Mouse (Mus musculus): ENCODE data around the gene Atxn7. TPM values are rescaled to one million over a fixed set of nuclear protein-coding genes. Genes with fewer than 3 reads are reported as not detected.
A peak's percentile ranks its signal among the peaks of the same experiment; 100 is the strongest.

Gene Atxn7
- polyA plus RNA-seq, 1 experiment = 22.4 TPM

- Histone ChIP-seq H3K4me1 (ENCODE audit: control insufficient read depth, insufficient read depth, low read length) (no peaks in the 10 kb centered on the region), H3K27ac (ENCODE audit: control insufficient read depth, insufficient read depth, low read depth, low read length, poor library complexity) (no peak overlapping the region), H3K4me3 (replicated peaks; ENCODE audit: control insufficient read depth, low read depth, low read length) (no peak overlapping the region)
- TF ChIP-seq CTCF (IDR thresholded peaks at IDR 0.05; ENCODE audit: control insufficient read depth, insufficient read depth, low read length) (no peak), POLR2A (IDR thresholded peaks at IDR 0.05; ENCODE audit: borderline replicate concordance, control insufficient read depth, low read depth, low read length) (no peak)
- WGBS = 71% methylated on average over 9 of the region's 9 CpGs
Measured at GRCm38 (mm10) chr14:13995206-13996097, 34.2 kb downstream of the Atxn7 start.

GRCm38 (mm10) chr14:14002771-14003170, 41.5 kb downstream of the Atxn7 start:
- 73% methylated on average over 7 of the region's 7 CpGs for WGBS
- no peak for TF ChIP-seq CTCF (IDR thresholded peaks at IDR 0.05; ENCODE audit: control insufficient read depth, insufficient read depth, low read length)
- TF ChIP-seq POLR2A (IDR thresholded peaks at IDR 0.05; ENCODE audit: borderline replicate concordance, control insufficient read depth, low read depth, low read length) = no peak
- Histone ChIP-seq H3K4me1 (ENCODE audit: control insufficient read depth, insufficient read depth, low read length) (no peaks in the 10 kb centered on the region), H3K27ac (ENCODE audit: control insufficient read depth, insufficient read depth, low read depth, low read length, poor library complexity) (no peak overlapping the region), H3K4me3 (replicated peaks; ENCODE audit: control insufficient read depth, low read depth, low read length) (no peak overlapping the region)

- H3K27ac ChIP-seq (ENCODE audit: control insufficient read depth, insufficient read depth, low read depth, low read length, poor library complexity) = no peak overlapping the region
- no peaks in the 10 kb centered on the region for H3K4me1 ChIP-seq (ENCODE audit: control insufficient read depth, insufficient read depth, low read length)
- no peak overlapping the region for H3K4me3 ChIP-seq (replicated peaks; ENCODE audit: control insufficient read depth, low read depth, low read length)
- TF ChIP-seq POLR2A (IDR thresholded peaks at IDR 0.05; ENCODE audit: borderline replicate concordance, control insufficient read depth, low read depth, low read length) = no peak
- no peak for TF ChIP-seq CTCF (IDR thresholded peaks at IDR 0.05; ENCODE audit: control insufficient read depth, insufficient read depth, low read length)
- 62% methylated on average over 6 of the region's 6 CpGs for WGBS
Measured at GRCm38 (mm10) chr14:14009712-14010111, 48.5 kb downstream of the Atxn7 start.

GRCm38 (mm10) chr14:14012383-14013251, 51.4 kb downstream of the Atxn7 start:
- WGBS = under 1% methylated on average over 108 of the region's 116 CpGs
- peak; percentile 71; the same call in 1 of the 2 replicates for TF ChIP-seq POLR2A (IDR thresholded peaks at IDR 0.05; ENCODE audit: borderline replicate concordance, control insufficient read depth, low read depth, low read length)
- no peak for TF ChIP-seq CTCF (IDR thresholded peaks at IDR 0.05; ENCODE audit: control insufficient read depth, insufficient read depth, low read length)
- H3K27ac ChIP-seq (ENCODE audit: control insufficient read depth, insufficient read depth, low read depth, low read length, poor library complexity) = peak overlapping the region; percentile 99
- no peaks in the 10 kb centered on the region for H3K4me1 ChIP-seq (ENCODE audit: control insufficient read depth, insufficient read depth, low read length)
- peak overlapping the region; percentile 96 for H3K4me3 ChIP-seq (replicated peaks; ENCODE audit: control insufficient read depth, low read depth, low read length)

- TF ChIP-seq POLR2A (IDR thresholded peaks at IDR 0.05; ENCODE audit: borderline replicate concordance, control insufficient read depth, low read depth, low read length) (no peak; the same call in 1 of the 2 replicates), CTCF (IDR thresholded peaks at IDR 0.05; ENCODE audit: control insufficient read depth, insufficient read depth, low read length) (no peak)
- Histone ChIP-seq H3K4me3 (replicated peaks; ENCODE audit: control insufficient read depth, low read depth, low read length) (peak overlapping the region; percentile 96), H3K4me1 (ENCODE audit: control insufficient read depth, insufficient read depth, low read length) (no peaks in the 10 kb centered on the region), H3K27ac (ENCODE audit: control insufficient read depth, insufficient read depth, low read depth, low read length, poor library complexity) (peak overlapping the region; percentile 99)
- 1% methylated on average over 24 of the region's 27 CpGs for WGBS
Measured at GRCm38 (mm10) chr14:14013252-14013711, 52.0 kb downstream of the Atxn7 start.

- TF ChIP-seq CTCF (IDR thresholded peaks at IDR 0.05; ENCODE audit: control insufficient read depth, insufficient read depth, low read length) (no peak), POLR2A (IDR thresholded peaks at IDR 0.05; ENCODE audit: borderline replicate concordance, control insufficient read depth, low read depth, low read length) (no peak)
- 58% methylated on average over 6 of the region's 6 CpGs for WGBS
- Histone ChIP-seq H3K4me3 (replicated peaks; ENCODE audit: control insufficient read depth, low read depth, low read length) (no peak overlapping the region), H3K4me1 (ENCODE audit: control insufficient read depth, insufficient read depth, low read length) (no peaks in the 10 kb centered on the region), H3K27ac (ENCODE audit: control insufficient read depth, insufficient read depth, low read depth, low read length, poor library complexity) (no peak overlapping the region)
Measured at GRCm38 (mm10) chr14:14014636-14015375, 53.6 kb downstream of the Atxn7 start.

- TF ChIP-seq POLR2A (IDR thresholded peaks at IDR 0.05; ENCODE audit: borderline replicate concordance, control insufficient read depth, low read depth, low read length) = no peak
- TF ChIP-seq CTCF (IDR thresholded peaks at IDR 0.05; ENCODE audit: control insufficient read depth, insufficient read depth, low read length) = peak; percentile 44
- no peaks in the 10 kb centered on the region for H3K4me1 ChIP-seq (ENCODE audit: control insufficient read depth, insufficient read depth, low read length)
- H3K4me3 ChIP-seq (replicated peaks; ENCODE audit: control insufficient read depth, low read depth, low read length) = no peak overlapping the region
- no peak overlapping the region for H3K27ac ChIP-seq (ENCODE audit: control insufficient read depth, insufficient read depth, low read depth, low read length, poor library complexity)
- WGBS = 78% methylated on average over 6 of the region's 6 CpGs
Measured at GRCm38 (mm10) chr14:14019155-14019894, 58.1 kb downstream of the Atxn7 start.

All from bone marrow, adult 2 months (tissue).